Mouse (Mus musculus): ENCODE measurements around the gene Ankrd12. TPM values are rescaled to one million over a fixed set of nuclear protein-coding genes. Genes with fewer than 3 reads are reported as not detected.
"Not testable (repeated sequence)": the region's sequence is repeated elsewhere in the genome, so short reads cannot be mapped to it uniquely, and the experiment has no call there.

Ankrd12 gene
- total and polyA plus RNA-seq, 3 experiments = 5.9 to 74.8 (median 67.7) TPM

DNA sequence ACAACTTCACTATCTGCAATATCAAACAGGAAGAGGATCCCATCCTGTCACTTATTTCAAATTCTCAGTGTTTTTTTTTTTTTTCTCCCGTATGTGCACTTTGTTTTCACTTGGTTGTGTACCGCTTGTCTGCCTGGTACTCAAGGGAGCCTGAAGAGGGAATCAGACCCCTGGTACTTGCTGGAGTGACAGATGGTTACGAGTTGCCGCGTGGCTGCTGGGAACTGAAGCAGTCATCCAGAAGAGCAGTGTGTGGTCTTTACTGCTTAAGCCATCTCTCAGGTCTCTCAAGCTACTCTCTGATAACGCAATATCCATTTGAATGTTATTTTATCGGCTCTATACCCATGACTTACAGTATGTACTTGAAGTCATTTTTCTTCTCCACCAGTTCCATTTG lies 52.7 kb downstream of the Ankrd12 start:
- Histone ChIP-seq H3K36me3 (replicated peaks) (peaks cover 45% of the 10 kb centered on the region), H3K9me3 (replicated peaks) (0 out of 2 replicates have a peak, but pooled peaks cover 2% of the 10 kb centered on the region), H3K4me1 (ENCODE audit: insufficient read depth, low read depth, low read length) (peaks cover 9% of the 10 kb centered on the region), H3K4me3 (ENCODE audit: low read depth, low read length) (no peak overlapping the region), H3K27me3 (ENCODE audit: insufficient read depth, low read length) (no peaks in the 10 kb centered on the region)
- no peak for ATAC-seq (ENCODE audit: extremely low read depth, insufficient number of reproducible peaks, low FRiP score, poor library complexity, severe bottlenecking)
- no peak for DNase-seq (ENCODE audit: low spot score)
- TF ChIP-seq TAL1 (conservative IDR thresholded peaks at IDR 0.05; ENCODE audit: low read depth, low read length) (no peak), GATA2 (IDR thresholded peaks at IDR 0.05; ENCODE audit: borderline replicate concordance, low read depth, low read length) (no peak), POLR2AphosphoS5 (IDR thresholded peaks at IDR 0.05; ENCODE audit: insufficient replicate concordance, low read depth, low read length) (no peak), GATA1 (IDR thresholded peaks at IDR 0.05; ENCODE audit: borderline replicate concordance, low read length) (no peak), CTCF (IDR thresholded peaks at IDR 0.05; ENCODE audit: low read depth, low read length) (no peak)

DNA sequence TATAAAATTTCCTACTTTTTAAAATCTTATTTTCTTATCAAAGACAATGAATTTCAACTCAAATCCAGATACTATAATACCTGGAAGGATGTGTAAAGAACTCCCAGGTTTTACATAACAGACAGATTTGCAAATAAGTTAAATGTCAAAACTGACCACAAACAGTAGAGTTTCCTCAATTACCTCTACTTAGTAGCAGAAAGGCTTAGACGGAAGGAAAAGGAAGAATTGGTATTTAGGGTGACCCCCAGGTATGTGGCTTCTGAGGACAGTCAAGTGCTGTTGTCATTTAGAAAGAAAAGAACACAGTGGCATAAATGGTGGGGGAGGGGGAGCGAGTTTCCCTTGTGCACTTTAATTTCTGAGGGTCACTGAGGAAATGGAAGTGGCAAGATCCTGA lies 65.1 kb downstream of the Ankrd12 start:
- ATAC-seq (ENCODE audit: extremely low read depth, insufficient number of reproducible peaks, low FRiP score, poor library complexity, severe bottlenecking) = no peak

DNA sequence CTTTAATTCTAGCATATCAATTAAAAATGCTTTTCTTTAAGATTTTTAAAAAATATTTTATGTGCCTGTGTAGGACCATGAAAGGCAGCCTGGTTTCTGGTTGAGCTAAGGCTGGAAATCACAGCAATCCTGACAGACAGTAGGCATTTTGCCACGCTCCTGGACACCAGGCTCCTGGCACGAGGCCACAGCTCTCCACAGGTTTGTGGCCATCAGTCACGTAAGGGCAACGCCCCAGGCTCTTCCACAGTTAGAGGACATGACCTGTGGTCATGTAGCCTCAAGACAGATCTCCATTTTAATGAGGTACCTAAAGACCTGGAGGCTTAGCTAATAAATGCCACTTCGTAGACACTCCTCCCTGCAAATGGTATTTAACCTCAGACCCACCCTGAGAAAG lies 69.0 kb downstream of the Ankrd12 start:
- ATAC-seq (ENCODE audit: extremely low read depth, insufficient number of reproducible peaks, low FRiP score, poor library complexity, severe bottlenecking) (no peak), DNase-seq (ENCODE audit: low spot score) (no peak)
- no peak for TF ChIP-seq GATA1 (IDR thresholded peaks at IDR 0.05; ENCODE audit: borderline replicate concordance, low read length)
- TF ChIP-seq TAL1 (conservative IDR thresholded peaks at IDR 0.05; ENCODE audit: low read depth, low read length) = no peak
- TF ChIP-seq CTCF (IDR thresholded peaks at IDR 0.05; ENCODE audit: low read depth, low read length) = no peak
- Histone ChIP-seq H3K36me3 (replicated peaks) (peaks cover 15% of the 10 kb centered on the region), H3K4me1 (ENCODE audit: insufficient read depth, low read depth, low read length) (peaks cover 12% of the 10 kb centered on the region), H3K9me3 (replicated peaks) (no peaks in the 10 kb centered on the region), H3K27me3 (ENCODE audit: insufficient read depth, low read length) (no peaks in the 10 kb centered on the region), H3K4me3 (ENCODE audit: low read depth, low read length) (no peak overlapping the region)

More for the DNA sequence above, 65.1 kb downstream of the Ankrd12 start:
- no peak for TF ChIP-seq CTCF (IDR thresholded peaks at IDR 0.05; ENCODE audit: low read depth, low read length)
- TF ChIP-seq POLR2AphosphoS5 (IDR thresholded peaks at IDR 0.05; ENCODE audit: insufficient replicate concordance, low read depth, low read length) = no peak
- TF ChIP-seq TAL1 (conservative IDR thresholded peaks at IDR 0.05; ENCODE audit: low read depth, low read length) = no peak
- TF ChIP-seq GATA1 (IDR thresholded peaks at IDR 0.05; ENCODE audit: borderline replicate concordance, low read length) = no peak
- no peak for TF ChIP-seq GATA2 (IDR thresholded peaks at IDR 0.05; ENCODE audit: borderline replicate concordance, low read depth, low read length)
- Histone ChIP-seq H3K9me3 (replicated peaks) (no peaks in the 10 kb centered on the region), H3K27me3 (ENCODE audit: insufficient read depth, low read length) (no peaks in the 10 kb centered on the region), H3K4me1 (ENCODE audit: insufficient read depth, low read depth, low read length) (peaks cover 17% of the 10 kb centered on the region), H3K4me3 (ENCODE audit: low read depth, low read length) (no peak overlapping the region), H3K36me3 (replicated peaks) (peaks cover 11% of the 10 kb centered on the region)
- DNase-seq (ENCODE audit: low spot score) = no peak

DNA sequence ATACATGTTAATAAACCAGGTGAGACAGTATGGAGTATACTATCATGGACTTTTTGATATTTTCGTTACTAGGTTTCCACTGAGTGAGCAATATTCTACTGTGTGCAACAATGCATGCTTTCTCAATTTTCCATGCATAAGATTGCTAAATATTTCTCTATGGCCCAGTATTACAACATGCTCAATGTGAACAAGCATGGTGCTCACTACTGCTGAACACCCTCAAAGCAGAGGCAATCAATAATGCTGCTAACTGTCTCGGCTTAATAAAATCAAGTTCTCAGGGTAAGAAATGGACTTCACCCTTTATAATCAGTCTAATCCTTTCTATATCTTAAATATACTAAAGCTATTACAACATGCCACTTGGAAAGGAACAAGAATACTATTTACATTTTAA lies 69.4 kb downstream of the Ankrd12 start:
- H3K36me3 ChIP-seq (replicated peaks) = peaks cover 15% of the 10 kb centered on the region
- H3K27me3 ChIP-seq (ENCODE audit: insufficient read depth, low read length) = no peaks in the 10 kb centered on the region
- ATAC-seq (ENCODE audit: extremely low read depth, insufficient number of reproducible peaks, low FRiP score, poor library complexity, severe bottlenecking) = no peak
- no peaks in the 10 kb centered on the region for H3K9me3 ChIP-seq (replicated peaks)
- TF ChIP-seq CTCF (IDR thresholded peaks at IDR 0.05; ENCODE audit: low read depth, low read length) = no peak
- TF ChIP-seq TAL1 (conservative IDR thresholded peaks at IDR 0.05; ENCODE audit: low read depth, low read length) = no peak
- no peak for TF ChIP-seq POLR2AphosphoS5 (IDR thresholded peaks at IDR 0.05; ENCODE audit: insufficient replicate concordance, low read depth, low read length)
- TF ChIP-seq GATA2 (IDR thresholded peaks at IDR 0.05; ENCODE audit: borderline replicate concordance, low read depth, low read length) = no peak
- no peak for TF ChIP-seq GATA1 (IDR thresholded peaks at IDR 0.05; ENCODE audit: borderline replicate concordance, low read length)
- DNase-seq (ENCODE audit: low spot score) = no peak
- H3K4me1 ChIP-seq (ENCODE audit: insufficient read depth, low read depth, low read length) = peaks cover 12% of the 10 kb centered on the region
- H3K4me3 ChIP-seq (ENCODE audit: low read depth, low read length) = no peak overlapping the region

DNA sequence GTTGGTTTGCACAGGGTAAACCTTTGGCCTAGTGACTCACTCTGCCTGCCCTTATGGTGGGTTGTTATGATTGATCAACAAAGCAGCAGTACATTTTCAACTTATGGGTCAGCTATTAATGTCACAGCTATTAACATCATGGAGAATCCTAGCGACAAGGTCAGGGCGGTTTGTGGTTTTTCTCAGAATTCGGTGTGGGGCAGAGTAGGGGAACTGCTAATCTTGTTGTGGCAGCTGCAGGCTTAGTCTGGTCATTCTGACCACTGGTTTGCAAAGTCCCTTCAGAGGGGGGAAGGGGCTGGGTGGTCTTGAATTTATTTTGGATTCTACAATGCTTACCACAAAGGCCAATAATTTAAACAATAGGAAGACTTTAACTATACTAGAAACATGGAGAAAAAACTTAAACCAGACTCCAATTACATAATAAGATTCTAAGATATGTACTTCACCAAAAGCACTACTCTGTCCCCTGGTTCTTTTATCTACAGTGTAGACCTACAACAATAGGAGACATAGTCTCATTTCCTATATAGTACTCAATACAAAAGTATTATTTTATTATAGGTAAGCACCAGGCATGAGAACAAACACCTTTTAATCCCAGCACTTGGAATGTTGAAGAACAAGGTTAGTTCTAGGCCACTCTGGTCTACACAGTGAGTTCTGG lies 88.6 kb downstream of the Ankrd12 start:
- no peak for DNase-seq (ENCODE audit: low spot score)
- Histone ChIP-seq H3K4me1 (ENCODE audit: insufficient read depth, low read depth, low read length) (peaks cover 53% of the 10 kb centered on the region), H3K36me3 (replicated peaks) (no peaks in the 10 kb centered on the region), H3K27me3 (ENCODE audit: insufficient read depth, low read length) (no peaks in the 10 kb centered on the region), H3K4me3 (ENCODE audit: low read depth, low read length) (no peak overlapping the region; the same call in 1 of the 2 replicates), H3K9me3 (replicated peaks) (no peaks in the 10 kb centered on the region)
- TF ChIP-seq CTCF (IDR thresholded peaks at IDR 0.05; ENCODE audit: low read depth, low read length) (no peak), GATA2 (IDR thresholded peaks at IDR 0.05; ENCODE audit: borderline replicate concordance, low read depth, low read length) (no peak), TAL1 (conservative IDR thresholded peaks at IDR 0.05; ENCODE audit: low read depth, low read length) (peak; percentile 91)
- peak; percentile 81 for ATAC-seq (ENCODE audit: extremely low read depth, insufficient number of reproducible peaks, low FRiP score, poor library complexity, severe bottlenecking)

DNA sequence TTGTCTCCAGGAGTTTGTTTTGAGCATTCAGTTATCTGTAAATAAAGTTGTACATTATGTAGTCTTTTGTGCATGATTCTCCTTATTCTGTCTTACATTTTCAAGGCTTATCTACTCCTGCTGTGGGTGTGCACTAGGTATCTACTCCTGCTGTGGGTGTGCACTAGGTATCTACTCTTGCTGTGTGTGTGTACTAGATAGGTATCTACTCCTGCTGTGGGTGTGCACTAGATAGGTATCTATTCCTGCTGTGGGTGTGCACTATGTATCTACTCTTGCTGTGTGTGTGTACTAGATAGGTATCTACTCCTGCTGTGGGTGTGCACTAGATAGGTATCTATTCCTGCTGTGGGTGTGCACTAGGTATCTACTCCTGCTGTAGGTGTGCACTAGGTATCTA lies 100.2 kb downstream of the Ankrd12 start:
- not testable (repeated sequence) for H3K4me3 ChIP-seq (ENCODE audit: low read depth, low read length); H3K27me3 ChIP-seq (ENCODE audit: insufficient read depth, low read length); H3K9me3 ChIP-seq (replicated peaks); DNase-seq (ENCODE audit: low spot score)
- Histone ChIP-seq H3K36me3 (replicated peaks) (peaks cover 32% of the 10 kb centered on the region), H3K4me1 (ENCODE audit: insufficient read depth, low read depth, low read length) (peaks cover 35% of the 10 kb centered on the region)
- peak; percentile 49 for ATAC-seq (ENCODE audit: extremely low read depth, insufficient number of reproducible peaks, low FRiP score, poor library complexity, severe bottlenecking)

DNA sequence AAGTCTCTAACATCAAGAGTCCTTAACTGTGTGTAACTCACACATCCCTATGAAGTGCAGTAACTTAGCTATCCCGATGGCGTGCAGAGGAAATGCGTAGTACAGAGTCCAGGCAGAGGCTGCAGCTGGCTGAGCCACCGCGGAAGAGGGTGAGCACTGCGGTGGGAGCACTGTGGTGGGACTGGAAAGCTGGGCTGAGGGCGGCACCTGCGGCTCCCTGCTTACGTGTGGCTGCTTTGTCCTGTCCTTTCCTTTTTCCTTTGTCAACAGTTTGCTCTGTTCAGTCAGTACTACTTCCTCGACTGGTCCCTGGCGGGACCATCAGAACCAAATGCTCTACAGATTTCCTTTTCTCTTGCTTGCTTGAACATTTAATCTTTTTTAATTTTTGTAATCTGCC lies 109.1 kb downstream of the Ankrd12 start:
- Histone ChIP-seq H3K36me3 (replicated peaks) (peaks cover 15% of the 10 kb centered on the region), H3K27me3 (ENCODE audit: insufficient read depth, low read length) (no peaks in the 10 kb centered on the region), H3K9me3 (replicated peaks) (no peaks in the 10 kb centered on the region), H3K4me1 (ENCODE audit: insufficient read depth, low read depth, low read length) (peaks cover 10% of the 10 kb centered on the region), H3K4me3 (ENCODE audit: low read depth, low read length) (no peak overlapping the region)
- no peak for TF ChIP-seq GATA2 (IDR thresholded peaks at IDR 0.05; ENCODE audit: borderline replicate concordance, low read depth, low read length)
- no peak for TF ChIP-seq GATA1 (IDR thresholded peaks at IDR 0.05; ENCODE audit: borderline replicate concordance, low read length)
- no peak for TF ChIP-seq CTCF (IDR thresholded peaks at IDR 0.05; ENCODE audit: low read depth, low read length)
- TF ChIP-seq TAL1 (conservative IDR thresholded peaks at IDR 0.05; ENCODE audit: low read depth, low read length) = no peak
- no peak for TF ChIP-seq POLR2AphosphoS5 (IDR thresholded peaks at IDR 0.05; ENCODE audit: insufficient replicate concordance, low read depth, low read length)
- DNase-seq (ENCODE audit: low spot score) = no peak
- ATAC-seq (ENCODE audit: extremely low read depth, insufficient number of reproducible peaks, low FRiP score, poor library complexity, severe bottlenecking) = no peak

Measured in G1E (cell line).